In genomic region chr11:105285720-105286119, GRCm38 (mm10) we compare ENCODE assay signal across 11 mouse cellular contexts. TPM values are rescaled to one million over a fixed set of nuclear protein-coding genes. Genes with fewer than 3 reads are reported as not detected.
A peak's percentile ranks its signal among the peaks of the same experiment; 100 is the strongest.
DNase-seq lines count a peak whose midpoint lies in the region; ATAC-seq and TF ChIP-seq lines count a peak whose summit lies in the region.
"Had no signal": no experiment of that assay in that cellular context is flagged by ENCODE, and none has a peak within 500 bp of the region (broad histone marks: within the 10 kb centered on the region; RNA-seq: fewer than 3 reads in every experiment).

No protein-coding gene starts in this region.

- 90% methylated on average over 3 of the region's 3 CpGs for WGBS in liver, embryonic 16.5 days (ENCODE audit: insufficient replicate concordance)
- WGBS in liver, embryonic 11.5 days, result 70% methylated on average over 3 of the region's 3 CpGs
- 32% methylated on average over 3 of the region's 3 CpGs for WGBS in intestine, embryonic 15.5 days
- 72% methylated on average over 3 of the region's 3 CpGs for WGBS in hindbrain, embryonic 16.5 days

- H3K4me3 ChIP-seq in gastrocnemius, adult 2 months, result peak overlapping the region; percentile 13; the same call in 1 of the 2 replicates
- H3K4me3 ChIP-seq in liver, embryonic 16.5 days (ENCODE audit: low read depth, low read length), result no peak overlapping the region
- no peak overlapping the region for H3K4me3 ChIP-seq in liver, embryonic 11.5 days (ENCODE audit: low read depth, low read length)
- no peak overlapping the region for H3K4me3 ChIP-seq in intestine, embryonic 15.5 days (replicated peaks)
- H3K4me3 ChIP-seq in hindbrain, embryonic 16.5 days (ENCODE audit: low read length), result no peak overlapping the region

- peak; percentile 58 for DNase-seq in gastrocnemius, adult 2 months
- DNase-seq in gastrocnemius, postnatal 10 days, result no peak
- no peak for DNase-seq in liver, embryonic 11.5 days (ENCODE audit: low spot score)
- DNase-seq in mesoderm, embryonic 11.5 days (ENCODE audit: low read depth, low spot score), result peak; percentile 49
- DNase-seq in layer of hippocampus, adult 9-11 months, result no peak
- DNase-seq: cerebellum, postnatal 14 days; retina, postnatal 1 day had no signal

- no peaks in the 10 kb centered on the region; the same call in 1 of the 2 replicates for H3K4me1 ChIP-seq in liver, embryonic 16.5 days (ENCODE audit: control insufficient read depth, low read depth, low read length)
- H3K4me1 ChIP-seq in liver, embryonic 11.5 days (replicated peaks; ENCODE audit: control insufficient read depth, insufficient read depth, low read length), result no peaks in the 10 kb centered on the region
- peaks cover 5% of the 10 kb centered on the region for H3K4me1 ChIP-seq in intestine, embryonic 15.5 days (replicated peaks)
- no peaks in the 10 kb centered on the region for H3K4me1 ChIP-seq in hindbrain, embryonic 16.5 days (ENCODE audit: control insufficient read depth, insufficient read depth, low read depth, low read length)

- H3K4me2 ChIP-seq in liver, embryonic 16.5 days (ENCODE audit: low read depth, low read length), result no peak overlapping the region
- H3K4me2 ChIP-seq in liver, embryonic 11.5 days, result no peak overlapping the region
- no peak overlapping the region for H3K4me2 ChIP-seq in intestine, embryonic 15.5 days (replicated peaks)
- no peak overlapping the region for H3K4me2 ChIP-seq in hindbrain, embryonic 16.5 days (ENCODE audit: low read length)

- H3K9me3 ChIP-seq in liver, embryonic 16.5 days (replicated peaks; ENCODE audit: control insufficient read depth, low read length), result no peaks in the 10 kb centered on the region
- no peaks in the 10 kb centered on the region for H3K9me3 ChIP-seq in liver, embryonic 11.5 days (ENCODE audit: control insufficient read depth, low read length)
- H3K9me3 ChIP-seq in intestine, embryonic 15.5 days, result no peaks in the 10 kb centered on the region
- H3K9me3 ChIP-seq in hindbrain, embryonic 16.5 days (ENCODE audit: control insufficient read depth, low read length), result no peaks in the 10 kb centered on the region

- intact Hi-C loops in gastrocnemius, adult 2 months (cut with DNase I), result no loop called here

- peaks cover 5% of the 10 kb centered on the region for H3K27me3 ChIP-seq in liver, embryonic 16.5 days (ENCODE audit: control insufficient read depth, insufficient read depth, low read depth, low read length)
- H3K27me3 ChIP-seq in liver, embryonic 11.5 days (replicated peaks; ENCODE audit: control insufficient read depth, insufficient read depth, low read length), result peaks cover under 1% of the 10 kb centered on the region
- no peaks in the 10 kb centered on the region for H3K27me3 ChIP-seq in intestine, embryonic 15.5 days (replicated peaks)
- H3K27me3 ChIP-seq in hindbrain, embryonic 16.5 days (replicated peaks; ENCODE audit: control insufficient read depth, insufficient read depth, low read length), result no peaks in the 10 kb centered on the region; the same call in 1 of the 2 replicates

- H3K36me3 ChIP-seq in liver, embryonic 16.5 days (ENCODE audit: control insufficient read depth, insufficient read depth), result peaks cover 19% of the 10 kb centered on the region
- H3K36me3 ChIP-seq in liver, embryonic 11.5 days (ENCODE audit: control insufficient read depth, insufficient read depth, low read length), result peaks cover 10% of the 10 kb centered on the region
- H3K36me3 ChIP-seq in intestine, embryonic 15.5 days, result peaks cover 7% of the 10 kb centered on the region; the same call in 1 of the 2 replicates
- peaks cover 4% of the 10 kb centered on the region; the same call in 1 of the 2 replicates for H3K36me3 ChIP-seq in hindbrain, embryonic 16.5 days (ENCODE audit: control insufficient read depth, insufficient read depth, low read length)

- H3K9ac ChIP-seq in liver, embryonic 16.5 days (ENCODE audit: low read depth, low read length), result no peak overlapping the region
- no peak overlapping the region for H3K9ac ChIP-seq in liver, embryonic 11.5 days (ENCODE audit: low read depth, low read length)
- no peak overlapping the region for H3K9ac ChIP-seq in intestine, embryonic 15.5 days
- no peak overlapping the region for H3K9ac ChIP-seq in hindbrain, embryonic 16.5 days (ENCODE audit: low read depth, low read length)

- peak; percentile 32; the same call in 1 of the 2 replicates for ATAC-seq in liver, embryonic 16.5 days (ENCODE audit: low read depth)
- ATAC-seq in liver, embryonic 11.5 days (replicated peaks; ENCODE audit: low FRiP score), result no peak
- peak; percentile 83 for ATAC-seq in intestine, embryonic 15.5 days
- ATAC-seq in hindbrain, embryonic 16.5 days, result no peak
- ATAC-seq: midbrain, embryonic 16.5 days had no signal

- TF ChIP-seq CTCF in gastrocnemius, adult 2 months (IDR thresholded peaks at IDR 0.05), result no peak

- H3K27ac ChIP-seq in gastrocnemius, adult 2 months, result peak overlapping the region; percentile 58
- H3K27ac ChIP-seq in liver, embryonic 16.5 days (ENCODE audit: low read length), result no peak overlapping the region
- no peak overlapping the region for H3K27ac ChIP-seq in liver, embryonic 11.5 days (ENCODE audit: low read depth, low read length)
- no peak overlapping the region for H3K27ac ChIP-seq in intestine, embryonic 15.5 days
- no peak overlapping the region for H3K27ac ChIP-seq in hindbrain, embryonic 16.5 days (ENCODE audit: low read depth, low read length)

RNA-seq across cellular contexts. Expression of gene Mrc2, which starts 6.7 kb away (rescaled TPM):
- total RNA-seq in gastrocnemius, adult 2 months (2021), result 10 to 100 TPM in 1 of 2 experiments, 1 to 10 TPM in 1; 5.9 to 17.6 TPM
- 10 to 100 TPM; 42.2 to 70.8 TPM for total RNA-seq in gastrocnemius, postnatal 10 days (2021)
- 0.57 and 0.63 TPM in 2 replicates for polyA plus RNA-seq in liver, embryonic 16.5 days (2015; fragmentation: Nextera tagmentation; extraction: Ambion mirVana)
- 3.3 and 4.8 TPM in 2 replicates for polyA plus RNA-seq in liver, embryonic 11.5 days (2014; fragmentation: Nextera tagmentation; extraction: Ambion mirVana)
- polyA plus RNA-seq in intestine, embryonic 15.5 days (2015; fragmentation: Nextera tagmentation; extraction: Ambion mirVana), result 9.1 and 9.9 TPM in 2 replicates
- 4.9 and 7.4 TPM in 2 replicates for polyA plus RNA-seq in hindbrain, embryonic 16.5 days (2015; fragmentation: Nextera tagmentation; extraction: Ambion mirVana)

Comparison
In these comparisons a context has a peak if more than half of its experiments do, and no peak if none do; other contexts are left out.
1. DNase-seq: peak in gastrocnemius, adult 2 months (single experiment) and mesoderm, embryonic 11.5 days (single experiment); none in gastrocnemius, postnatal 10 days (single experiment), liver, embryonic 11.5 days (single experiment) and layer of hippocampus, adult 9-11 months (single experiment).
2. ATAC-seq: peak in liver, embryonic 16.5 days (single experiment) and intestine, embryonic 15.5 days (single experiment); none in liver, embryonic 11.5 days (single experiment) and hindbrain, embryonic 16.5 days (single experiment).